Mouse (Mus musculus) heart, adult 9 months (tissue): Measurements from ENCODE around the gene R3hcc1l.

ENCODE experiments used
- DNase-seq, 2 experiments: peaks; one replicate each; pipeline ENCODE4 v3.0.0; 2022; ENCODE audit warnings: low spot score in 2 of 2

R3hcc1l gene

GRCm38 (mm10) chr19:42518620-42519310, at the start of gene R3hcc1l:
Gene R3hcc1l, plus strand, starts transcription at chr19:42518759.
- peak; percentile 88 to 94 for DNase-seq

- no peak for DNase-seq
Observed at GRCm38 (mm10) chr19:42471571-42471970, 47.0 kb upstream of the R3hcc1l start.

GRCm38 (mm10) chr19:42472831-42473230, 45.7 kb upstream of the R3hcc1l start:
- DNase-seq, result no peak

GRCm38 (mm10) chr19:42477769-42478168, 40.8 kb upstream of the R3hcc1l start:
- DNase-seq, result peak in 1 of 2 experiments; percentile 1

GRCm38 (mm10) chr19:42478303-42478702, 40.3 kb upstream of the R3hcc1l start:
- no peak for DNase-seq

- DNase-seq, result peak in 1 of 2 experiments; percentile 6
Observed at GRCm38 (mm10) chr19:42485443-42485842, 33.1 kb upstream of the R3hcc1l start.

GRCm38 (mm10) chr19:42487261-42487660, 31.3 kb upstream of the R3hcc1l start:
- DNase-seq, result no peak

GRCm38 (mm10) chr19:42493257-42493917, 25.2 kb upstream of the R3hcc1l start:
- no peak for DNase-seq

- DNase-seq, result no peak
Observed at GRCm38 (mm10) chr19:42504156-42504555, 14.4 kb upstream of the R3hcc1l start.

- DNase-seq, result no peak
Observed at GRCm38 (mm10) chr19:42509625-42510024, 8.9 kb upstream of the R3hcc1l start.

- no peak for DNase-seq
Observed at GRCm38 (mm10) chr19:42510276-42511171, 8.0 kb upstream of the R3hcc1l start.

- no peak for DNase-seq
Observed at GRCm38 (mm10) chr19:42515656-42516055, 2.9 kb upstream of the R3hcc1l start.

- DNase-seq, result no peak
Observed at GRCm38 (mm10) chr19:42516121-42516520, 2.4 kb upstream of the R3hcc1l start.

- no peak for DNase-seq
Observed at GRCm38 (mm10) chr19:42517957-42518619, 471 bp upstream of the R3hcc1l start.

GRCm38 (mm10) chr19:42519760-42520159, 1.2 kb downstream of the R3hcc1l start:
- no peak for DNase-seq

GRCm38 (mm10) chr19:42524703-42525102, 6.1 kb downstream of the R3hcc1l start:
- DNase-seq, result no peak

GRCm38 (mm10) chr19:42529992-42530437, 11.5 kb downstream of the R3hcc1l start:
- DNase-seq, result peak; percentile 21 to 29

- no peak for DNase-seq
Observed at GRCm38 (mm10) chr19:42534427-42534826, 15.9 kb downstream of the R3hcc1l start.

- no peak for DNase-seq
Observed at GRCm38 (mm10) chr19:42537600-42537999, 19.0 kb downstream of the R3hcc1l start.

- DNase-seq, result no peak
Observed at GRCm38 (mm10) chr19:42538911-42539310, 20.4 kb downstream of the R3hcc1l start.

GRCm38 (mm10) chr19:42539414-42540189, 21.0 kb downstream of the R3hcc1l start:
- DNase-seq, result peak; percentile 64 to 74
